Mouse (Mus musculus) neural tube, embryonic 15.5 days (tissue): Measurements from ENCODE around the gene Uspl1. TPM values are rescaled to one million over a fixed set of nuclear protein-coding genes. Genes with fewer than 3 reads are reported as not detected.
"Not testable (repeated sequence)": the region's sequence is repeated elsewhere in the genome, so short reads cannot be mapped to it uniquely, and the experiment has no call there.

Source experiments
- ATAC-seq: fragments of 200-750 bp; cut with Nextera tagmentation; 2 replicates; pipeline ENCODE4 v1.8.0; 2017; ENCODE audit warnings: mild to moderate bottlenecking, moderate TSS enrichment, moderate library complexity; ENCODE audit not compliant: low FRiP score
- H3K27ac ChIP-seq: fragments of 300-500 bp; sonication (generic); replicated peaks from 2 replicates; pipeline ENCODE4 v1.5.1; 2015; ENCODE audit warnings: mild to moderate bottlenecking, inconsistent platforms
- H3K27me3 ChIP-seq: fragments of 300-500 bp; sonication (generic); replicated peaks from 2 replicates; pipeline ENCODE4 v1.6.1; 2015; ENCODE audit warnings: inconsistent platforms
- H3K36me3 ChIP-seq: fragments of 300-500 bp; sonication (generic); 2 replicates; pipeline ENCODE4 v1.6.1; 2015; ENCODE audit warnings: inconsistent platforms
- H3K4me1 ChIP-seq: fragments of 300-500 bp; sonication (generic); 2 replicates; pipeline ENCODE4 v1.6.1; 2015; ENCODE audit warnings: inconsistent platforms
- H3K4me2 ChIP-seq: fragments of 300-500 bp; sonication (generic); 2 replicates; pipeline ENCODE4 v1.6.1; 2015; ENCODE audit warnings: inconsistent platforms, mild to moderate bottlenecking, moderate library complexity
- H3K4me3 ChIP-seq: fragments of 300-500 bp; sonication (generic); replicated peaks from 2 replicates; pipeline ENCODE4 v1.5.1; 2015; ENCODE audit warnings: mild to moderate bottlenecking, inconsistent platforms
- H3K9ac ChIP-seq: fragments of 300-500 bp; sonication (generic); replicated peaks from 2 replicates; pipeline ENCODE4 v1.6.1; 2015; ENCODE audit warnings: mild to moderate bottlenecking, inconsistent platforms
- H3K9me3 ChIP-seq: fragments of 300-500 bp; sonication (generic); replicated peaks from 2 replicates; pipeline ENCODE4 v1.6.1; 2016; ENCODE audit warnings: inconsistent platforms
- WGBS: fragments of 180-500 bp; shearing (Covaris S2); methylation state at CpG from one replicate; pipeline ENCODE4 v1.1.7; 2015; ENCODE audit warnings: mixed read lengths; 5-methylcytosine and 5-hydroxymethylcytosine counted together
- polyA plus RNA-seq: library from polyadenylated mRNA; unstranded; fragments of >200 nt; fragmentation: Nextera tagmentation; extraction: Ambion mirVana; gene quantifications from 2 replicates; pipeline ENCODE4 v1.2.1, GENCODE M21; 2015

The Uspl1 gene
- 56.1 and 57.1 TPM in 2 replicates for polyA plus RNA-seq

GRCm38 (mm10) chr5:149184104-149184843 is at the start of gene Uspl1, which contains the start of gene Hmgb1:
Gene Uspl1 (plus strand): TSS chr5:149184350.
Gene Hmgb1 (minus strand): TSS chr5:149184489.
- Histone ChIP-seq H3K9me3 (no peaks in the 10 kb centered on the region), H3K27ac (peak within 1 kb of the TSS; percentile 97), H3K36me3 (peaks cover 4% of the 10 kb centered on the region), H3K4me3 (peak within 1 kb of the TSS; percentile 79), H3K27me3 (no peaks in the 10 kb centered on the region), H3K9ac (peak within 1 kb of the TSS; percentile 81), H3K4me2 (peak within 1 kb of the TSS; percentile 66), H3K4me1 (peaks cover 29% of the 10 kb centered on the region)
- WGBS = under 1% methylated on average over 58 of the region's 59 CpGs
- ATAC-seq = peak; percentile 97

- H3K4me2 ChIP-seq = no peak overlapping the region
- no peak overlapping the region for H3K4me3 ChIP-seq
- H3K36me3 ChIP-seq = no peaks in the 10 kb centered on the region
- no peak overlapping the region for H3K27ac ChIP-seq
- no peak for ATAC-seq
- no peaks in the 10 kb centered on the region for H3K9me3 ChIP-seq
- H3K9ac ChIP-seq = no peak overlapping the region
- H3K27me3 ChIP-seq = no peaks in the 10 kb centered on the region
- 78% methylated on average over 10 of the region's 10 CpGs for WGBS
- peaks cover 4% of the 10 kb centered on the region; the same call in 1 of the 2 replicates for H3K4me1 ChIP-seq
Measured at GRCm38 (mm10) chr5:149134751-149135454, 49.2 kb upstream of the Uspl1 start.

GRCm38 (mm10) chr5:149135455-149136354 is 48.4 kb upstream of the Uspl1 start:
- Histone ChIP-seq H3K36me3 (no peaks in the 10 kb centered on the region), H3K27ac (no peak overlapping the region), H3K4me1 (peaks cover 4% of the 10 kb centered on the region; the same call in 1 of the 2 replicates), H3K27me3 (no peaks in the 10 kb centered on the region), H3K9ac (no peak overlapping the region), H3K4me2 (no peak overlapping the region), H3K9me3 (no peaks in the 10 kb centered on the region), H3K4me3 (no peak overlapping the region)
- no peak for ATAC-seq
- WGBS = 79% methylated on average over 10 of the region's 10 CpGs

GRCm38 (mm10) chr5:149136933-149137365 is 47.2 kb upstream of the Uspl1 start:
- H3K36me3 ChIP-seq = no peaks in the 10 kb centered on the region
- H3K9ac ChIP-seq = no peak overlapping the region
- WGBS = 77% methylated on average over 4 of the region's 4 CpGs
- no peak for ATAC-seq
- H3K27me3 ChIP-seq = no peaks in the 10 kb centered on the region
- H3K4me3 ChIP-seq = no peak overlapping the region
- no peak overlapping the region for H3K4me2 ChIP-seq
- H3K4me1 ChIP-seq = peaks cover 4% of the 10 kb centered on the region; the same call in 1 of the 2 replicates
- no peaks in the 10 kb centered on the region for H3K9me3 ChIP-seq
- H3K27ac ChIP-seq = no peak overlapping the region

GRCm38 (mm10) chr5:149137447-149137846 is 46.7 kb upstream of the Uspl1 start:
- no peak overlapping the region for H3K27ac ChIP-seq
- H3K36me3 ChIP-seq = no peaks in the 10 kb centered on the region
- no peaks in the 10 kb centered on the region for H3K9me3 ChIP-seq
- peaks cover 4% of the 10 kb centered on the region; the same call in 1 of the 2 replicates for H3K4me1 ChIP-seq
- no peaks in the 10 kb centered on the region for H3K27me3 ChIP-seq
- H3K4me3 ChIP-seq = no peak overlapping the region
- H3K9ac ChIP-seq = no peak overlapping the region
- WGBS = 71% methylated on average over 3 of the region's 3 CpGs
- no peak overlapping the region for H3K4me2 ChIP-seq
- no peak for ATAC-seq

GRCm38 (mm10) chr5:149138087-149138486 is 46.1 kb upstream of the Uspl1 start:
- not testable (repeated sequence) for H3K9me3 ChIP-seq, H3K27me3 ChIP-seq, H3K4me2 ChIP-seq, H3K36me3 ChIP-seq, H3K27ac ChIP-seq, ATAC-seq, H3K9ac ChIP-seq, H3K4me3 ChIP-seq, H3K4me1 ChIP-seq
- 92% methylated on average over 6 of the region's 6 CpGs for WGBS

GRCm38 (mm10) chr5:149140336-149140735 is 43.8 kb upstream of the Uspl1 start:
- no peak overlapping the region for H3K4me2 ChIP-seq
- H3K9ac ChIP-seq = no peak overlapping the region
- no peaks in the 10 kb centered on the region for H3K9me3 ChIP-seq
- H3K27ac ChIP-seq = no peak overlapping the region
- H3K27me3 ChIP-seq = no peaks in the 10 kb centered on the region
- no peak for ATAC-seq
- H3K4me3 ChIP-seq = no peak overlapping the region
- no peaks in the 10 kb centered on the region for H3K4me1 ChIP-seq
- 61% methylated on average over 9 of the region's 9 CpGs for WGBS
- H3K36me3 ChIP-seq = no peaks in the 10 kb centered on the region

GRCm38 (mm10) chr5:149141155-149141554 is 43.0 kb upstream of the Uspl1 start:
- not testable (repeated sequence) for H3K4me2 ChIP-seq, ATAC-seq, H3K9ac ChIP-seq, H3K9me3 ChIP-seq, H3K4me1 ChIP-seq, H3K36me3 ChIP-seq, H3K27me3 ChIP-seq, H3K4me3 ChIP-seq, H3K27ac ChIP-seq
- WGBS = 97% methylated on average over 1 of the region's 1 CpGs

- Histone ChIP-seq H3K9me3 (no peaks in the 10 kb centered on the region), H3K27ac (no peak overlapping the region), H3K4me3 (no peak overlapping the region), H3K27me3 (no peaks in the 10 kb centered on the region), H3K36me3 (no peaks in the 10 kb centered on the region), H3K4me1 (no peaks in the 10 kb centered on the region), H3K4me2 (no peak overlapping the region), H3K9ac (no peak overlapping the region)
- 66% methylated on average over 25 of the region's 25 CpGs for WGBS
- ATAC-seq = no peak
Measured at GRCm38 (mm10) chr5:149143766-149144375, 40.3 kb upstream of the Uspl1 start.

- 92% methylated on average over 7 of the region's 7 CpGs for WGBS
- H3K36me3 ChIP-seq = no peaks in the 10 kb centered on the region
- H3K4me1 ChIP-seq = no peaks in the 10 kb centered on the region
- H3K27me3 ChIP-seq = no peaks in the 10 kb centered on the region
- no peak overlapping the region for H3K9ac ChIP-seq
- no peak for ATAC-seq
- no peak overlapping the region for H3K27ac ChIP-seq
- no peak overlapping the region for H3K4me2 ChIP-seq
- H3K9me3 ChIP-seq = no peaks in the 10 kb centered on the region
- H3K4me3 ChIP-seq = no peak overlapping the region
Measured at GRCm38 (mm10) chr5:149146691-149147090, 37.5 kb upstream of the Uspl1 start.

- Histone ChIP-seq H3K36me3 (no peaks in the 10 kb centered on the region), H3K9ac (no peak overlapping the region), H3K27me3 (no peaks in the 10 kb centered on the region), H3K4me3 (no peak overlapping the region), H3K4me1 (no peaks in the 10 kb centered on the region), H3K9me3 (no peaks in the 10 kb centered on the region), H3K27ac (no peak overlapping the region), H3K4me2 (no peak overlapping the region)
- no peak for ATAC-seq
- WGBS = 85% methylated on average over 8 of the region's 8 CpGs
Measured at GRCm38 (mm10) chr5:149147386-149148000, 36.7 kb upstream of the Uspl1 start.
